Mouse (Mus musculus) C2C12 (cell line): ENCODE data around the gene Helz.

Source experiments
- CEBPB ChIP-seq: IDR thresholded peaks from one replicate; pipeline ENCODE4 v1.6.1; 2011; ENCODE audit warnings: low read depth, mild to moderate bottlenecking, control low read depth, moderate library complexity
- CTCF ChIP-seq: IDR thresholded peaks from one replicate; pipeline ENCODE4 v1.5.1; 2011; ENCODE audit not compliant: control insufficient read depth, insufficient read depth, insufficient read length
- MAX ChIP-seq: IDR thresholded peaks from one replicate; pipeline ENCODE4 v1.6.1; 2011; ENCODE audit warnings: mild to moderate bottlenecking, control low read depth
- MYOD1 ChIP-seq: IDR thresholded peaks from one replicate; pipeline ENCODE4 v1.6.1; 2011; ENCODE audit warnings: low read depth; ENCODE audit not compliant: control insufficient read depth, insufficient read length
- MYOG ChIP-seq: IDR thresholded peaks from one replicate; pipeline ENCODE4 v1.6.1; 2011; ENCODE audit not compliant: control insufficient read depth, insufficient read length; ENCODE audit errors: extremely low read depth
- USF1 ChIP-seq: IDR thresholded peaks from one replicate; pipeline ENCODE4 v1.6.1; 2011; ENCODE audit warnings: low read depth, mild to moderate bottlenecking, control low read depth, moderate library complexity

DNA sequence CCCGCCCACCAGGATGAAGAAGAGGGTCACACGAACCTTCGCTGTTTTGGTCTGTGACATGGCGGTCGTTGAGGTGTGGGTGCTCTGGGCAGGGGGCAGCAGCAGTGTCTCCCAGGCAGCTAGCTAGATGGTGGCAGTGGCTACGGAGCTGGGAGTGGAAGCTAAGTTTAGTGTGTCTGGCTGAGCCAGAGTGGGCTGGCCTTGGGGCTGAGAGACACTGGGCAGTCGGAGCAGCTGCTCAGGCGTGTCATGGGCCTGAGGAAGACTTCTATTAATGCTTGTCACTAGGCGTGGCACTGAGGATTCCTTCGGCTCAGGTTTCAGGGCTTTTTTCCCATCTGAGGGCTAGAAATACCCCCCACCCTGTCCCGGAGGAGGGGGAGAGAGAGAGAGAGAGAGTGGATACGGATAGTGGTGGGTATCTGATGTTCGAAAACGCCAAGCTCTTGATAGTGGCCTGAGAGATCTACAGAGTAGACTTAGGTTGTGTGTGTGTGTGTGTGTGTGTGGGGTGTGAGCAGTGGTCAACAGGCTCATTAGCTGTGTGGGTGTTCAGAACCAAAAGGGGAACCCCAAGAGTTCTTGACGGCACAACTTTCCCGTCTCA is 168.7 kb downstream of the Helz start, which contains the start of gene Cacng1:
- TF ChIP-seq USF1 (no peak), CTCF (no peak), MAX (no peak), MYOD1 (peak; percentile 97), CEBPB (no peak), MYOG (no peak)
